Mouse (Mus musculus) kidney, adult 11 months (tissue): ENCODE measurements around the gene Fam168a.
A peak's percentile ranks its signal among the peaks of the same experiment; 100 is the strongest.
"Not testable (repeated sequence)": the region's sequence is repeated elsewhere in the genome, so short reads cannot be mapped to it uniquely, and the experiment has no call there.

Source experiments
- DNase-seq: peaks from one replicate; pipeline ENCODE4 v3.0.0; 2022

The Fam168a gene

GRCm38 (mm10) chr7:100844385-100845025 is 138.1 kb downstream of the Fam168a start:
- DNase-seq: no peak

GRCm38 (mm10) chr7:100845026-100845400 is 138.6 kb downstream of the Fam168a start:
- DNase-seq: no peak

- DNase-seq: peak; percentile 36
These were observed 139.0 kb downstream of the Fam168a start for GRCm38 (mm10) chr7:100845412-100845811.

- not testable (repeated sequence) for DNase-seq
These were observed 139.6 kb downstream of the Fam168a start for GRCm38 (mm10) chr7:100846033-100846432.

GRCm38 (mm10) chr7:100847131-100847530 is 140.7 kb downstream of the Fam168a start:
- DNase-seq: no peak

- peak; percentile 56 for DNase-seq
These were observed 142.3 kb downstream of the Fam168a start for GRCm38 (mm10) chr7:100848744-100849143.

- DNase-seq: no peak
These were observed 143.1 kb downstream of the Fam168a start for GRCm38 (mm10) chr7:100849508-100849907.

- DNase-seq: no peak
These were observed 145.3 kb downstream of the Fam168a start for GRCm38 (mm10) chr7:100851481-100852356.

GRCm38 (mm10) chr7:100853396-100853795 is 147.0 kb downstream of the Fam168a start:
- no peak for DNase-seq

- no peak for DNase-seq
These were observed 147.8 kb downstream of the Fam168a start for GRCm38 (mm10) chr7:100854137-100854814.

GRCm38 (mm10) chr7:100854861-100855260 is 148.4 kb downstream of the Fam168a start:
- DNase-seq: no peak

- DNase-seq: no peak
These were observed 148.9 kb downstream of the Fam168a start for GRCm38 (mm10) chr7:100855300-100855699.

GRCm38 (mm10) chr7:100855795-100856573 is 149.5 kb downstream of the Fam168a start:
- DNase-seq: no peak

GRCm38 (mm10) chr7:100860450-100860849 is 154.0 kb downstream of the Fam168a start:
- DNase-seq: no peak

GRCm38 (mm10) chr7:100861209-100861608 is 154.8 kb downstream of the Fam168a start:
- no peak for DNase-seq

GRCm38 (mm10) chr7:100862353-100862752 is 155.9 kb downstream of the Fam168a start:
- no peak for DNase-seq

GRCm38 (mm10) chr7:100862828-100863638 is 156.6 kb downstream of the Fam168a start, which contains the start of gene Relt:
Relt (minus strand) TSS chr7:100863446.
- DNase-seq: peak; percentile 81

GRCm38 (mm10) chr7:100866675-100867074 is 160.2 kb downstream of the Fam168a start:
- peak; percentile 49 for DNase-seq

- no peak for DNase-seq
These were observed 161.1 kb downstream of the Fam168a start for GRCm38 (mm10) chr7:100867561-100867960.

GRCm38 (mm10) chr7:100868551-100868950 is 162.1 kb downstream of the Fam168a start:
- DNase-seq: no peak

- no peak for DNase-seq
These were observed 163.6 kb downstream of the Fam168a start for GRCm38 (mm10) chr7:100869877-100870629.
